Mouse (Mus musculus): ENCODE measurements around the gene Sirpb1a. TPM values are rescaled to one million over a fixed set of nuclear protein-coding genes. Genes with fewer than 3 reads are reported as not detected.
"Not testable (repeated sequence)": the region's sequence is repeated elsewhere in the genome, so short reads cannot be mapped to it uniquely, and the experiment has no call there.

The Sirpb1a gene
- 0.12 TPM in 1 of 2 replicates, not detected in the other for polyA plus RNA-seq (2015; fragmentation: Nextera tagmentation; extraction: Ambion mirVana)

DNA sequence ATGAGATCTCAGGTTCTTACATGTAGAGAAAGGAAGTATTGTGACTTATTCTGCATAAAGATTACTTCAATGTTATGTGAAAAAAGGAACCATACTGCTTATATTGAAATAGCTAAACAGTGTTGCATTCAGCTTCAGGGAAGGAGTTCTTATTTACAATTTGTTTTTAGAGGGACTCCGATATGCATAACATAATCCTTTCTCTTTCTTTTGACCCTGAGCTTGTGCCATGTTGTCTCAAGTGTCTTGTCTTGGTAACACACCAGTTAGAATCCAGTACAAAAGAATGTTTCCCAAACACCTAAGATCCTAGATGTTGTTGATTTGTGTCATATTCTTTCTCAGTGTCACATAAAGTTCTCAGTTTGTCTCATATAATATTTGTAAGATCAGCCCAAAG, at the start of gene Sirpb1a:
TSS of gene Sirpb1a (minus strand) at position 74 of the 400 bp plus-strand sequence.
- not testable (repeated sequence) for H3K9ac ChIP-seq; H3K4me1 ChIP-seq; H3K4me2 ChIP-seq; H3K36me3 ChIP-seq; ATAC-seq (ENCODE audit: insufficient number of reproducible peaks, low FRiP score, low TSS enrichment, low read depth); H3K9me3 ChIP-seq; H3K27ac ChIP-seq; H3K27me3 ChIP-seq; H3K4me3 ChIP-seq
- 91% methylated on average over 1 of the region's 1 CpGs for WGBS

DNA sequence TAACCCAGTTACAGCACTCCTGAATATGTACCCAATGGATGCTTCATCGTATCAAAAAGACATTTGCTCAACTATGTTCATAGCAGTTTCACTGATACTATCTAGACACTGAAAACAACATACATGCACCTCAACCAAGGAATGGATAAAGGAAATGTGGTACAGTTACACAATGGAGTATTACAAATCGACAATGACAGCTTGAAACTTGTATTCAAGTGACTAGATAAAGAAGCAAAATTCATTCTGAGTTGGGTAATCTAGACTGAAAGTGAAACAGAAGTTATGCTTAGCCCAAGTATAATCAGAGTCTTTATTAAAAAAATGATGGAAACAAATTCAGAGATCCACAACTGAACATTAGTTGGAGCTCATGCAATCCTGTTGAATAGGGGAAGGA, 48.5 kb upstream of the Sirpb1a start:
- not testable (repeated sequence) for ATAC-seq (ENCODE audit: insufficient number of reproducible peaks, low FRiP score, low TSS enrichment, low read depth); H3K27me3 ChIP-seq; H3K4me3 ChIP-seq; H3K9me3 ChIP-seq; H3K4me2 ChIP-seq; H3K36me3 ChIP-seq; H3K27ac ChIP-seq; H3K4me1 ChIP-seq; H3K9ac ChIP-seq
- 52% methylated on average over 2 of the region's 2 CpGs for WGBS

DNA sequence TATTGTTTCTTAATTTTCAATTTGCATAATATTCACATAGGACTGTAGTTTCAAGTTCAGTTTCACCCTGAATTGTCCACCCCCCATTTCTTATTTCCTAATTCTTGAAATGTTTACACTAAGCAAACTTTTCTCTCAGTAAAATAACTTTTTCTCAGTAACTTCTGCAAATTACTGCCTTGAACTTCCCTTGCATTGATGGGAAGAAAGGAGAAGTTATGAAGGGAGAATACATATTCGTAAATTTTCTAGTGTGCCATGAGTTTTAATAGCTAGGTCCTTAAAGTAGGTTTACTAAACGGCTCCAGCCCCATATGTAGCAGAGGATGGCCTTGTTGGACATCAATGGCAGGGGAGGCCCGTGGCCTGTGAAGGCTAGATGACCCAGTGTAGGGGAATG, 43.8 kb upstream of the Sirpb1a start:
- not testable (repeated sequence) for H3K4me1 ChIP-seq; H3K27ac ChIP-seq; ATAC-seq (ENCODE audit: insufficient number of reproducible peaks, low FRiP score, low TSS enrichment, low read depth); H3K4me3 ChIP-seq; H3K36me3 ChIP-seq; H3K9ac ChIP-seq; H3K4me2 ChIP-seq; H3K9me3 ChIP-seq; H3K27me3 ChIP-seq
- 89% methylated on average over 1 of the region's 3 CpGs for WGBS

DNA sequence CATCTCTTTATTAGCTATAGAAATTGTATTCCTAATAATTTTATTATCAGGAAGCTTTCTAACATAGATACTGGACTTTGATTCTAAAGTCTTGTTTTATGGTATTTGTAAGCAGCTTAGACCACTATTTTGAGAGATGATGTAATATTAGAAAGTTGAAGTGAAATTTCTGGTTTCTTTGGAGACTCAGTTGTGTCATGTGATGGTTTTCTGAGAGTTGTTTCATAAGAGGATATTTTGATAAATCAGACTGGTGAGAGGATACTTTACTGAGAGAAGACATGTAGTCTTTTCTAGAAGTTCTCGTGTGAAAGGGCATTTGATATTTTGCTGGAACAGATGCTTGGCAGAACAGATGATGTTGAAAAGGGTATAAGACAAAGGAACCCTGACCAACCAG, 17.6 kb upstream of the Sirpb1a start:
- not testable (repeated sequence) for H3K9ac ChIP-seq; H3K4me2 ChIP-seq; H3K4me3 ChIP-seq; H3K27ac ChIP-seq; H3K9me3 ChIP-seq; H3K4me1 ChIP-seq; ATAC-seq (ENCODE audit: insufficient number of reproducible peaks, low FRiP score, low TSS enrichment, low read depth); H3K27me3 ChIP-seq; H3K36me3 ChIP-seq
- WGBS: 70% methylated on average over 1 of the region's 1 CpGs

DNA sequence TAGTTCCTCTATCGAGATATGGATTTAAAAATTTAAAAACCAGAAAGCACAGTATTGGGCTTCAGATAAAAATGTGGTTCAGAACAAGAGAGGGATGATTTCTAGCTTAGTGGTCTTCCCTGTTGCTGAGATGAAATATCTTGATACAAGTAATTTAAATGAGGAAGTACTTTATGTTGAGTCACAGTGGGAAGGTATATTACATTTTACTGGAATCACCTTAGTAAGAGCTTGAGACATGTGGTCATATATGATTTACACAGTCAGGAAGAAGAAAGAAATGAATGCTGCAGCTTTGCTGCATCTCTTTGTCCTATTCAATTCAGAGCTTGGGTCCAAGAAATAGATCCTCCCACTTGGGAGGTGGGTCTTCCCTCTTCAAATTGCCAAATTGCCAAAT, 13.5 kb upstream of the Sirpb1a start:
- not testable (repeated sequence) for H3K4me3 ChIP-seq; H3K9me3 ChIP-seq; H3K36me3 ChIP-seq; H3K9ac ChIP-seq; ATAC-seq (ENCODE audit: insufficient number of reproducible peaks, low FRiP score, low TSS enrichment, low read depth); H3K27me3 ChIP-seq; H3K4me2 ChIP-seq; H3K27ac ChIP-seq; H3K4me1 ChIP-seq
- WGBS: 55% methylated on average over 1 of the region's 1 CpGs

DNA sequence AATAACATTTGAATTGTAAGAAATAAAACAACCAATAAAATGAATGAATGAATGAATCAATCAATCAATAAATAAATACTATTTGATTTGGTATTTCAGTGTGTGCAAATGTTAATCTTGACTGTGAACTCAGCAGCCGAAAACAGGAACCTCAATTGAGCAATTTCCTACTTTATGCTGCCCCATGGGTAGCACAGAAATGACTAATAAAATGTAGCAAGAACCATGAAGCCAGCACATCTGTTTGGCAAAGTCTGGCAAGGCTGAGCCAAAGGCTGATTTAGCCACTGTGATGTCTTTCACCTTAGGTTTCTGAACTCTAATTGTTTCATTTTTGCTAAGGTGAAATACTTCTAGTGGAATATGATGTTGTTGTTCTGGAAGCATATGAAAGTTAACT, 1.6 kb upstream of the Sirpb1a start:
- no peak overlapping the region for H3K9ac ChIP-seq
- no peaks in the 10 kb centered on the region for H3K4me1 ChIP-seq
- no peaks in the 10 kb centered on the region for H3K9me3 ChIP-seq
- H3K36me3 ChIP-seq: no peaks in the 10 kb centered on the region
- 69% methylated on average over 1 of the region's 1 CpGs for WGBS
- no peak overlapping the region for H3K27ac ChIP-seq
- H3K4me3 ChIP-seq: no peak overlapping the region
- no peak overlapping the region for H3K4me2 ChIP-seq
- ATAC-seq (ENCODE audit: insufficient number of reproducible peaks, low FRiP score, low TSS enrichment, low read depth): no peak
- H3K27me3 ChIP-seq: no peaks in the 10 kb centered on the region

DNA sequence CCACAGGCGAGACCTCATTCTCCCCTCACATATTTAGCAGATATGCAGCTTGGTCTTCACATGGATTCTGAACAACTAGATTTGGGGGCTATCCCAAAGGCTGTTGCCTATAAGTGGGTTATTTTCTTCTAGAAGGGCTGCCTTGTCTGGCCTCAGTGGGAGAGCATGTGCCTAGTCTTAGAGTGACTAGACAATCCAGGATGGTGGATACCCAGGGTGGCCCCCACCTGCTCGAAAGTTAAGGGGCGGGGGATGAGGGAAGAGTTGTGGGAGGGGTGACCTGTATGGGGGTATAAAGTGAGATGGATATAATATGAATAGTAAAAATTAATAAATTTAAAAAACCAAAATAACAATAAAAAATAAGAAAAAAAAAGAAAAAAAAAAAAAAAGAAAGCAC, 70.6 kb downstream of the Sirpb1a start:
- H3K27ac ChIP-seq; H3K27me3 ChIP-seq; H3K9me3 ChIP-seq; H3K4me2 ChIP-seq; H3K4me3 ChIP-seq; H3K36me3 ChIP-seq; H3K9ac ChIP-seq; ATAC-seq (ENCODE audit: insufficient number of reproducible peaks, low FRiP score, low TSS enrichment, low read depth); H3K4me1 ChIP-seq: not testable (repeated sequence)
- WGBS: 72% methylated on average over 3 of the region's 3 CpGs

DNA sequence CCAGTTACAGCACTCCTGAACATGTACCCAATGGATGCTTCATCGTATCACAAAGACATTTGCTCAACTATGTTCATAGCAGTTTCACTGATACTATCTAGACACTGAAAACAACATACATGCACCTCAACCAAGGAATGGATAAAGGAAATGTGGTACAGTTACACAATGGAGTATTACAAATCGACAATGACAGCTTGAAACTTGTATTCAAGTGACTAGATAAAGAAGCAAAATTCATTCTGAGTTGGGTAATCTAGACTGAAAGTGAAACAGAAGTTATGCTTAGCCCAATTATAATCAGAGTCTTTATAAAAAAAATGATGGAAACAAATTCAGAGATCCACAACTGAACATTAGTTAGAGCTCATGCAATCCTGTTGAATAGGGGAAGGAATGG, 76.0 kb downstream of the Sirpb1a start:
- H3K27me3 ChIP-seq; H3K4me1 ChIP-seq; H3K4me3 ChIP-seq; H3K4me2 ChIP-seq; H3K9me3 ChIP-seq; H3K27ac ChIP-seq; ATAC-seq (ENCODE audit: insufficient number of reproducible peaks, low FRiP score, low TSS enrichment, low read depth); H3K9ac ChIP-seq; H3K36me3 ChIP-seq: not testable (repeated sequence)
- WGBS: 89% methylated on average over 1 of the region's 2 CpGs

DNA sequence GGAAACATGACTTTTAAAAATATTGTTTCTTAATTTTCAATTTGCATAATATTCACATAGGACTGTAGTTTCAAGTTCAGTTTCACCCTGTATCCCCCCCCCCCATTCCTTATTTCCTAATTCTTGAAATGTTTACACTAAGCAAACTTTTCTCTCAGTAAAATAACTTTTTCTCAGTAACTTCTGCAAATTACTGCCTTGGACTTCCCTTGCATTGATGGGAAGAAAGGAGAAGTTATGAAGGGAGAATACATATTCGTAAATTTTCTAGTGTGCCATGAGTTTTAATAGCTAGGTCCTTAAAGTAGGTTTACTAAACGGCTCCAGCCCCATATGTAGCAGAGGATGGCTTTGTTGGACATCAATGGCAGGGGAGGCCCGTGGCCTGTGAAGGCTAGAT, 80.7 kb downstream of the Sirpb1a start:
- H3K27ac ChIP-seq; H3K9ac ChIP-seq; H3K4me2 ChIP-seq; H3K9me3 ChIP-seq; H3K36me3 ChIP-seq; ATAC-seq (ENCODE audit: insufficient number of reproducible peaks, low FRiP score, low TSS enrichment, low read depth); H3K27me3 ChIP-seq; H3K4me3 ChIP-seq; H3K4me1 ChIP-seq: not testable (repeated sequence)
- 62% methylated on average over 3 of the region's 3 CpGs for WGBS

DNA sequence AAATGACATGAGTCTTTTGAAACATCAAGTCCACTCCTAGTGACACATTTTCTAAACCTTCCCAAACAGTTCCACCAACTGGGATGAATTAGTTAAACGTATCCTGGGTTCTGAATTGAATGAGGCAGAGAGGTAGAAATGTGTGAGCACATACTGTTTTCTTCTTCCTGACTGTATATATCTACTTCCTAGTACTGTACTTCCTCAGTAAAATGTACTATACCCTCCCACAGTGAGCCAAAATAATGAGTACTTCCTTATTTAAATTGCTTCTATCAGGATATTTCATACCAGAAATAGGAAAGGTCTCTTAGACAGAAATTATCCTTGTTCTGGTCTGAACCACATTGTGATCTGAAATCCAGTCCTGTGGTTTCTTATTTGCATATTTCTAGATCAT, 86.0 kb downstream of the Sirpb1a start:
- no peaks in the 10 kb centered on the region for H3K9me3 ChIP-seq
- H3K9ac ChIP-seq: no peak overlapping the region
- H3K27me3 ChIP-seq: no peaks in the 10 kb centered on the region
- ATAC-seq (ENCODE audit: insufficient number of reproducible peaks, low FRiP score, low TSS enrichment, low read depth): no peak
- no peak overlapping the region for H3K4me2 ChIP-seq
- 59% methylated on average over 1 of the region's 1 CpGs for WGBS
- H3K4me1 ChIP-seq: no peaks in the 10 kb centered on the region
- H3K36me3 ChIP-seq: no peaks in the 10 kb centered on the region
- no peak overlapping the region for H3K27ac ChIP-seq
- H3K4me3 ChIP-seq: no peak overlapping the region

DNA sequence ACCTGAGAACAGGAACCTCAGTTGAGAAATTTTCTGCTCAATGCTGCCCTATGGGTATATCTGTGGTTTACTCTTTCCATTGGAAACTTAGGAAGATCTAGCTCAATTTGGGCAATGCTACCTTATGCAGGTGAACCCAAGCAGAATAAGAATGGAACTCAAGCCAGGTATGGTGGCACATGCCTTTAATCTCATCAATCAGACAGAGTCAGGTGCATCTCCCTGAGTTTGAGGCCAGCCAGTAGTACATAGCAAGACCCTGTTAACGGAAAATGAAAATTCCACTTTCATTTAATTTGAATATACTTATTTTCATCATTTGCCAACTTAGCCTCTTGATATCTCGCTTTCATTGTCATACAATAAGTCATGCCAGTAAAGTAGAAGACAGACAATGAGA, 92.1 kb downstream of the Sirpb1a start:
- ATAC-seq (ENCODE audit: insufficient number of reproducible peaks, low FRiP score, low TSS enrichment, low read depth): no peak
- no peaks in the 10 kb centered on the region for H3K27me3 ChIP-seq
- no peak overlapping the region for H3K9ac ChIP-seq
- H3K27ac ChIP-seq: no peak overlapping the region
- no peak overlapping the region for H3K4me2 ChIP-seq
- no peak overlapping the region for H3K4me3 ChIP-seq
- no peaks in the 10 kb centered on the region for H3K36me3 ChIP-seq
- WGBS: 65% methylated on average over 2 of the region's 2 CpGs
- H3K9me3 ChIP-seq: no peaks in the 10 kb centered on the region
- no peaks in the 10 kb centered on the region for H3K4me1 ChIP-seq

DNA sequence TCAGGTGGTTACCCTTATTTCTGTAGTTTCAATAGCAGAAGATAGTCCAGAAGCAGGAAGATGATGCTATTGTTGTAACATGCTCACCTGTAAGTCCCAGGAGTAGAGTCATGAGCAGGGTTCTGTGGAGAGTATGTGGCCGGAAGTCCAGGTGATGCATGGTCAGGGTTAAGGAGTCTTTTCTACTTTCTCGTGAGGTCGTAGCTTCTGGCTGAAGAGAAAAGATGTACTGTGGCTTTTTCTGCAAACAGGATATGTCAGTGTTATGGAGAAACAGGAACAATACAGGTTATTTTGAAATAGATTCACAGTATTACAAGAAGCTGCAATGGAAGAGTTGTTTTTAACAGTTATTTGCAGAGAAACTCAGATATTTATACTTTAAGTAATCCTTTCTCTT, 94.3 kb downstream of the Sirpb1a start, which contains the start of gene Gm9733:
TSS of gene Gm9733 (minus strand) at position 240 of the 400 bp plus-strand sequence.
- Histone ChIP-seq H3K36me3 (no peaks in the 10 kb centered on the region), H3K27me3 (no peaks in the 10 kb centered on the region), H3K4me2 (no peak within 1 kb of the TSS), H3K27ac (no peak within 1 kb of the TSS), H3K9me3 (no peaks in the 10 kb centered on the region), H3K9ac (no peak within 1 kb of the TSS), H3K4me3 (no peak within 1 kb of the TSS), H3K4me1 (no peaks in the 10 kb centered on the region)
- ATAC-seq (ENCODE audit: insufficient number of reproducible peaks, low FRiP score, low TSS enrichment, low read depth): no peak
- 85% methylated on average over 3 of the region's 3 CpGs for WGBS

DNA sequence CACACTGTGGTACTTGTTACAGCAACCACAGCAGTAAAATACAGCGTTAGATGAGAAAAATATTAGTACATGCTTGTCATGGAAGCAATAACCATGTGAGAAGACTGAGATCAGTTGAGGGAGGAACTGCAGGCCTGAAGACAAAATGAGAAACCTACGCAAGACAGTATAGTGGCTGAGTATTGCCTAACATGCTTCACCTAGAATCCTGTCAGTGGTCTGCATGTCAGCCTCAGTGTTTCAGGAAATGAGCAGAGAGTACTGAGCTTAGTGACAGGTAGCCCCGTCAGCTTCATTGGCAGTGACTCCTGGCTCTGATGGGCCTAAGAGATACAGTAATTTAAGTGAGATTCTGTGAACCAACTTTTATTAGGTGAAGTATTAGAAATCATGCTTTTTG, 94.8 kb downstream of the Sirpb1a start:
- 65% methylated on average over 3 of the region's 3 CpGs for WGBS
- no peaks in the 10 kb centered on the region for H3K9me3 ChIP-seq
- no peak overlapping the region for H3K9ac ChIP-seq
- no peak overlapping the region for H3K4me3 ChIP-seq
- no peak overlapping the region for H3K27ac ChIP-seq
- no peak for ATAC-seq (ENCODE audit: insufficient number of reproducible peaks, low FRiP score, low TSS enrichment, low read depth)
- no peaks in the 10 kb centered on the region for H3K27me3 ChIP-seq
- no peaks in the 10 kb centered on the region for H3K4me1 ChIP-seq
- H3K4me2 ChIP-seq: no peak overlapping the region
- no peaks in the 10 kb centered on the region for H3K36me3 ChIP-seq
